Comparison of ENCODE assay signal across 19 mouse cellular contexts in genomic region chr11:20608442-20608841, GRCm38 (mm10).
DNase-seq lines count a peak whose midpoint lies in the region; ATAC-seq lines count a peak whose summit lies in the region.
"Had no signal": no experiment of that assay in that cellular context is flagged by ENCODE, and none has a peak within 500 bp of the region (broad histone marks: within the 10 kb centered on the region; RNA-seq: fewer than 3 reads in every experiment).

No protein-coding gene starts in this region.

- WGBS in heart, embryonic 16.5 days, result 56% methylated on average over 11 of the region's 11 CpGs

- no peaks in the 10 kb centered on the region for H3K9me3 ChIP-seq in heart, embryonic 16.5 days (replicated peaks; ENCODE audit: control insufficient read depth, low read length)
- H3K9me3 ChIP-seq: embryonic facial prominence, embryonic 13.5 days; limb, embryonic 15.5 days; midbrain, embryonic 13.5 days had no signal

- peaks cover 16% of the 10 kb centered on the region for H3K4me1 ChIP-seq in heart, embryonic 16.5 days (ENCODE audit: control insufficient read depth, insufficient read depth, low read length)

- no peak overlapping the region for H3K9ac ChIP-seq in heart, embryonic 16.5 days (ENCODE audit: low read length)
- H3K9ac ChIP-seq: embryonic facial prominence, embryonic 13.5 days; limb, embryonic 15.5 days; midbrain, embryonic 13.5 days had no signal

- H3K27ac ChIP-seq in heart, embryonic 16.5 days (ENCODE audit: low read length), result peak overlapping the region; percentile 46; the same call in 1 of the 2 replicates
- H3K27ac ChIP-seq: embryonic facial prominence, embryonic 13.5 days; limb, embryonic 15.5 days; macrophage; midbrain, embryonic 13.5 days had no signal

- H3K4me2 ChIP-seq in heart, embryonic 16.5 days (ENCODE audit: low read depth, low read length), result no peak overlapping the region
- H3K4me2 ChIP-seq: embryonic facial prominence, embryonic 13.5 days; limb, embryonic 15.5 days; midbrain, embryonic 13.5 days had no signal

- DNase-seq in heart, adult 9 months (ENCODE audit: low spot score in 2 of 2), result no peak
- peak; percentile 47 for DNase-seq in right cerebral cortex, postnatal 25 days
- no peak for DNase-seq in right cerebral cortex, postnatal 14 days
- peak; percentile 80 for DNase-seq in brain, adult 2 months (ENCODE audit: low read depth, low spot score)
- peak; percentile 48 for DNase-seq in telencephalon, adult 2 months (ENCODE audit: low read depth, low spot score)
- DNase-seq in spleen, postnatal 10 days (ENCODE audit: low spot score in 2 of 2), result no peak
- no peak for DNase-seq in Muller cell, postnatal 12 days (ENCODE audit: inconsistent ontology term)
- DNase-seq: adrenal gland, postnatal 36 days; cerebellum, postnatal 25 days; kidney, adult 9 months; lung, adult 18-20 months; thymus, postnatal 36 days had no signal

- H3K36me3 ChIP-seq in heart, embryonic 16.5 days (ENCODE audit: control insufficient read depth, insufficient read depth), result no peaks in the 10 kb centered on the region
- H3K36me3 ChIP-seq: embryonic facial prominence, embryonic 13.5 days; limb, embryonic 15.5 days; midbrain, embryonic 13.5 days had no signal

- no peak overlapping the region for H3K4me3 ChIP-seq in heart, embryonic 16.5 days (ENCODE audit: low read length)
- H3K4me3 ChIP-seq: embryonic facial prominence, embryonic 13.5 days; layer of hippocampus, adult 2 months; limb, embryonic 15.5 days; midbrain, embryonic 13.5 days had no signal

- H3K27me3 ChIP-seq in heart, embryonic 16.5 days (ENCODE audit: control insufficient read depth, insufficient read depth, low read length), result no peaks in the 10 kb centered on the region
- H3K27me3 ChIP-seq: embryonic facial prominence, embryonic 13.5 days; limb, embryonic 15.5 days; midbrain, embryonic 13.5 days had no signal

- no peak for ATAC-seq in heart, embryonic 16.5 days (replicated peaks; ENCODE audit: extremely low read depth, insufficient read depth, low FRiP score)
- ATAC-seq: hindbrain, embryonic 16.5 days; midbrain, embryonic 13.5 days had no signal

Comparison
In these comparisons a context has a peak if more than half of its experiments do, and no peak if none do; other contexts are left out.
1. DNase-seq: peak in right cerebral cortex, postnatal 25 days (single experiment), brain, adult 2 months (single experiment) and telencephalon, adult 2 months (single experiment); none in heart, adult 9 months (0 of 2), right cerebral cortex, postnatal 14 days (single experiment), spleen, postnatal 10 days (0 of 2) and Muller cell, postnatal 12 days (single experiment).